Mouse (Mus musculus) stomach, postnatal 0 days (tissue): ENCODE results near the gene Fam162b. TPM values are rescaled to one million over a fixed set of nuclear protein-coding genes. Genes with fewer than 3 reads are reported as not detected.

ENCODE experiments used
- ATAC-seq: fragments of 200-750 bp; cut with Nextera tagmentation; 2 replicates; pipeline ENCODE4 v1.8.0; 2017; ENCODE audit not compliant: low FRiP score, low TSS enrichment
- DNase-seq: peaks from one replicate; pipeline ENCODE4 v3.0.0-alpha.2; 2016; ENCODE audit warnings: low spot score
- H3K27ac ChIP-seq: fragments of 300-500 bp; sonication (generic); replicated peaks from 2 replicates; pipeline ENCODE4 v1.5.1; 2014; ENCODE audit warnings: mild to moderate bottlenecking, control low read depth
- H3K27me3 ChIP-seq: fragments of 300-500 bp; sonication (generic); 2 replicates; pipeline ENCODE4 v1.6.1; 2014; ENCODE audit warnings: low read length; ENCODE audit not compliant: control insufficient read depth, insufficient read depth
- H3K36me3 ChIP-seq: fragments of 300-500 bp; sonication (generic); 2 replicates; pipeline ENCODE4 v1.6.1; 2014; ENCODE audit warnings: low read length, mixed read lengths; ENCODE audit not compliant: control insufficient read depth, insufficient read depth
- H3K4me1 ChIP-seq: fragments of 300-500 bp; sonication (generic); replicated peaks from 2 replicates; pipeline ENCODE4 v1.6.1; 2014; ENCODE audit warnings: antibody characterized with exemption; ENCODE audit not compliant: control insufficient read depth, insufficient read depth
- H3K4me2 ChIP-seq: fragments of 300-500 bp; sonication (generic); replicated peaks from 2 replicates; pipeline ENCODE4 v1.6.1; 2014; ENCODE audit warnings: low read depth, mild to moderate bottlenecking, control low read depth, moderate library complexity
- H3K4me3 ChIP-seq: fragments of 300-500 bp; sonication (generic); 2 replicates; pipeline ENCODE4 v1.5.1; 2014; ENCODE audit warnings: low read depth, low read length, control low read depth
- H3K9ac ChIP-seq: fragments of 300-500 bp; sonication (generic); 2 replicates; pipeline ENCODE4 v1.6.1; 2014; ENCODE audit warnings: mild to moderate bottlenecking, low read length, control low read depth, mixed read lengths
- H3K9me3 ChIP-seq: fragments of 300-500 bp; sonication (generic); 2 replicates; pipeline ENCODE4 v1.6.1; 2016; ENCODE audit warnings: low read length; ENCODE audit not compliant: control insufficient read depth
- CTCF ChIP-seq: IDR thresholded peaks from 2 replicates; pipeline ENCODE4 v1.5.1; 2016; ENCODE audit warnings: antibody characterized with exemption, low read depth, mild to moderate bottlenecking, moderate library complexity
- EP300 ChIP-seq: optimal IDR thresholded peaks from 2 replicates; pipeline ENCODE3; 2016; ENCODE audit warnings: antibody characterized with exemption
- WGBS: fragments of 180-500 bp; shearing (Covaris S2); extraction: QIAGEN DNeasy Blood & Tissue Kit; methylation state at CpG from one replicate; pipeline ENCODE4 v1.1.7; 2014; 5-methylcytosine and 5-hydroxymethylcytosine counted together
- polyA plus RNA-seq: library from polyadenylated mRNA; unstranded; fragments of >200 nt; fragmentation: Nextera tagmentation; extraction: Ambion mirVana; gene quantifications from 2 replicates; pipeline ENCODE4 v1.2.1, GENCODE M21; 2015

The Fam162b gene
- polyA plus RNA-seq, 1 experiment from 2014 or later = 30.2 TPM

DNA sequence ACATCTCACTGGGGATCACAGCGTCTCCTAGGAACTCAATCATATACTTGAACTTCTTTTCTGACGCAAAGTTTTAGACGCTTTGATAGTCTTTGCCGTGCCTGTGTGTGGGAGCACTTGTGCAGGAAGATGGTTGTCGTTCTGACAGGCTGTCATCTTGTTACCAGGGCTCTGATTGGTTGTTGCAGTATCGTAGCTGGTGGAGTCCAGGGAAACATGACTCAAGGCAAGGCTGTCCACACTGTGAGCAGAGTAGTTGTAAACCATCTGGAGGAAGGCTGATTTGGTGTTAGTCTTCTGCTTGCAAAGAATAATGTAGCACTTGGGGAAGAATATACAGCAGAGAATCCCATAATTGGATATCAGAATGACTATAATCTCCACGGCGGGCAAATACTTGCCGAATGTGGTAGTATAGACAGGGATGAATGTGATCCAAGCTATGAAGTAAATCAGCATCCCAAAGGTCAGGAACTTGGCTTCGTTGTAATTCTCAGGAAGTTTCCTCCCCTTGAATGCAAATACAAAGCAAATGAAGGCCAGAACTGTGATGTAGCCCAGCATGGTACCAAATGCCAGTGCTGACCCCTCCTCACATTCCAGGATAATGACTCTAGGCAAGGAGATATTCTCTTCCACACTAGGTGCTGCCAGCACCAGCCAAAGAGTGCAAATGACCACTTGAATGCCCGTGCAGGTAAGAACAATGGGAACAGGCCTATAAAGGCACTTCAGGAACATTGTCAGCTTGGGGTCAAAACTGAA, 24.7 kb upstream of the Fam162b start:
- H3K4me2 ChIP-seq = no peak overlapping the region
- WGBS = 72% methylated on average over 11 of the region's 11 CpGs
- no peaks in the 10 kb centered on the region for H3K27me3 ChIP-seq
- no peaks in the 10 kb centered on the region for H3K36me3 ChIP-seq
- H3K4me3 ChIP-seq = no peak overlapping the region
- no peaks in the 10 kb centered on the region for H3K9me3 ChIP-seq
- H3K4me1 ChIP-seq = no peaks in the 10 kb centered on the region
- no peak for ATAC-seq
- no peak overlapping the region for H3K9ac ChIP-seq
- H3K27ac ChIP-seq = no peak overlapping the region
- DNase-seq = no peak
- TF ChIP-seq CTCF = no peak
- TF ChIP-seq EP300 = no peak

GRCm38 (mm10) chr10:51613421-51613820, 23.1 kb upstream of the Fam162b start:
- Histone ChIP-seq H3K4me3 (no peak overlapping the region), H3K9me3 (no peaks in the 10 kb centered on the region), H3K27ac (no peak overlapping the region), H3K9ac (no peak overlapping the region), H3K36me3 (no peaks in the 10 kb centered on the region), H3K4me2 (no peak overlapping the region), H3K4me1 (no peaks in the 10 kb centered on the region), H3K27me3 (no peaks in the 10 kb centered on the region)
- TF ChIP-seq CTCF (no peak), EP300 (no peak)
- ATAC-seq (no peak), DNase-seq (no peak)
- 59% methylated on average over 3 of the region's 3 CpGs for WGBS

GRCm38 (mm10) chr10:51611969-51612682, 21.8 kb upstream of the Fam162b start:
- Histone ChIP-seq H3K27ac (no peak overlapping the region), H3K9me3 (no peaks in the 10 kb centered on the region), H3K4me1 (no peaks in the 10 kb centered on the region), H3K4me3 (no peak overlapping the region), H3K9ac (no peak overlapping the region), H3K4me2 (no peak overlapping the region), H3K36me3 (no peaks in the 10 kb centered on the region), H3K27me3 (no peaks in the 10 kb centered on the region)
- WGBS = 36% methylated on average over 9 of the region's 9 CpGs
- no peak for TF ChIP-seq CTCF
- no peak for TF ChIP-seq EP300
- ATAC-seq (no peak), DNase-seq (no peak)

DNA sequence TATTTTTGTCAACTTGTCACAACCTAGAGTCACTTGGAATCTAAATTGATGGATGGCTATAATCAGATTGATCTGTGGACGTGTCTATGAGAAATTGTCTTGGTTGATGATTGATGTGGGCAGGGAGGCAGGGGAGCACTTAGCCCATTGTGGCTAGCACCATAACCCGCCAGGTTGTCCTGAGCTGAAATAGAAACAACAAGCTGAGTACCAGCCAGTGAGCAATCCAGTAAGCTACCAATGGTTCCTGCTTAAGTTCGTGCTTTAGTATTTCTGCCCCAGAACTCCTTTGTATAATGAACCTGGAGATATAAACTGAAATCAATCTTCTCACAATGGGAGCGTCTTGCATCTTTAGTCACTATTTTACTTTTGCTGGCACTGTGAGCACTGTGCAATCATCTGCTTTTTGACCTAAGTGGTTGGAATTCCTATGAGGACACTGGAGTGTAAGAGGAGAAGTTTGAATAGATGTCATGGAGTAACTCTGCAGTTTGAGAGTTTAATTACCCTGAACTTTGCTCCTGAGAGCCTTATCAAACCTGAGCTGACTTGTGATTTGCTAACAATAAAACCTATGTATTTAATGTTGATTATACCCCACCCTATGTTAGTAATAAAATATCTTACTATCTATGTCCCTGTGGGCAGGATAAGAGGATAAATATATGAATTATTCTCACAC, 19.6 kb upstream of the Fam162b start:
- WGBS = 35% methylated on average over 4 of the region's 4 CpGs
- H3K9me3 ChIP-seq = no peaks in the 10 kb centered on the region
- no peaks in the 10 kb centered on the region for H3K4me1 ChIP-seq
- H3K4me2 ChIP-seq = no peak overlapping the region
- TF ChIP-seq EP300 (no peak), CTCF (no peak)
- H3K9ac ChIP-seq = no peak overlapping the region
- H3K36me3 ChIP-seq = no peaks in the 10 kb centered on the region
- no peaks in the 10 kb centered on the region for H3K27me3 ChIP-seq
- H3K27ac ChIP-seq = no peak overlapping the region
- no peak overlapping the region for H3K4me3 ChIP-seq
- DNase-seq = no peak
- no peak for ATAC-seq

GRCm38 (mm10) chr10:51596928-51597635, 6.8 kb upstream of the Fam162b start:
- Histone ChIP-seq H3K4me2 (no peak overlapping the region), H3K36me3 (no peaks in the 10 kb centered on the region), H3K4me1 (no peaks in the 10 kb centered on the region), H3K27me3 (no peaks in the 10 kb centered on the region), H3K4me3 (no peak overlapping the region), H3K27ac (no peak overlapping the region), H3K9ac (no peak overlapping the region), H3K9me3 (no peaks in the 10 kb centered on the region)
- 75% methylated on average over 9 of the region's 9 CpGs for WGBS
- no peak for ATAC-seq
- TF ChIP-seq CTCF (no peak), EP300 (no peak)
- DNase-seq = no peak
